ENCODE assay signal across 10 mouse cellular contexts in genomic region chr5:117103194-117103929, GRCm38 (mm10).
"Had no signal": no experiment of that assay in that cellular context is flagged by ENCODE, and none has a peak within 500 bp of the region (broad histone marks: within the 10 kb centered on the region; RNA-seq: fewer than 3 reads in every experiment).

No protein-coding gene starts in this region.

- ATAC-seq: liver, postnatal 0 days had no signal

- DNase-seq: kidney, postnatal 25 days; liver; liver, embryonic 13.5 days; liver, postnatal 0 days; midbrain, embryonic 14.5 days; retina, postnatal 1 day; right cerebral cortex, postnatal 4 days; spleen, adult 18-20 months; thymus, adult 18-20 months; thymus, postnatal 25 days had no signal
